Mouse (Mus musculus) lung, adult 10 weeks (tissue): ENCODE results near the gene Gamt. TPM values are rescaled to one million over a fixed set of nuclear protein-coding genes. Genes with fewer than 3 reads are reported as not detected.

ENCODE experiments used
- polyA plus RNA-seq: library from polyadenylated mRNA; stranded (reverse); fragments of 350-450 nt; fragmentation: Illumina TruSeq; extraction: RNeasy Lipid Tissue Mini Kit (QIAGEN cat#74804); gene quantifications from one replicate; pipeline ENCODE4 v1.2.3, GENCODE M21; 2014; ENCODE audit warnings: low read depth, low replicate concordance; ENCODE audit not compliant: insufficient read depth

The Gamt gene
- 15.2 TPM for polyA plus RNA-seq

DNA sequence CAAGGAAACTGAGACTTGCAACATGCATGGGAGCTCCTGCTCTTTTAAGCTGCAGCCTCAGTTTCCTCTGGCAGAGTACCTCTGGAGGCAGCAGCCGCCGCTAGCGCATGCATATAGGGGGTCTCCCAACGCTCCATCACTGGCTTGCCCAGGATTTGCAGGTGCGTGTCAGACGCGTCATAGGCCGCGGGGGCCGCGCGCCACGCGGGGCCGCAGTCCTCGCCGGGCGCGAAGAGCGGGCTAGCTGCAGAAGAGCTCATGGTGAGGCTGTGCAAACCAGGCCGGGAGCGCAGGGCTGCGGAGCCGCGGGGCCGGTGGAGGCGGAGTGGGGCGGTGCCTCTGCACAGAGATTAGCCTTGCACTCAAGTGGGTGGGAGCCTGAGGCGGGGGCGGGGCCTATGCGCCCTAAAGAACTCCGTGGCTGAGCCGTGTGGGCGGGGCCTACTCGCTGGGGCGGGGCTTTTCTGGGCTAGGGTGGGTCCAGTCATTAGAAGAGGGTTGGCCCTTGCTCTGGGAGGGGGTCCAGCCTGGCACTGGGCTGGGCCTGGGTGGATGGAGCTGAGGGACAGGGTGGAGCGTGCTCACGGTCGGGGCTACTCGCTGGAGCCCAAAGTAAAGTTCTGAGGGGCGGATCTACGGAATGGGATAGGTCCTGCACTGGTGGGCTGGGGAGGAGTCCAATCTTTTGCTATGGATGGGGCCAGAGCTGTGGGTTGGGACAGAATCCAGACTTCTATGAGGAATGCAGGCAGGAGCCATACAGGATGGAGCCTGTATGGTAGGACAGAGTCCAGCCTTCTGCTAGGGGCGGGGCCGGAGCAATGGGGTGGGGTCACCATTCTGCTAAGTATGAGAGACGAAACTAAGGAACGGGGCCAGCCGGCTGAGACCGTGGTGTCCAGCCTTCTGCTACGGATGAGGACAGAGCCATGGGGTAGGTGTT lies at the start of gene Gamt, which contains the start of gene Dazap1:
Gene Gamt, minus strand, starts transcription at position 371 of the 943 bp plus-strand sequence.
Gene Dazap1, plus strand, starts transcription at position 845 of the 943 bp plus-strand sequence.

DNA sequence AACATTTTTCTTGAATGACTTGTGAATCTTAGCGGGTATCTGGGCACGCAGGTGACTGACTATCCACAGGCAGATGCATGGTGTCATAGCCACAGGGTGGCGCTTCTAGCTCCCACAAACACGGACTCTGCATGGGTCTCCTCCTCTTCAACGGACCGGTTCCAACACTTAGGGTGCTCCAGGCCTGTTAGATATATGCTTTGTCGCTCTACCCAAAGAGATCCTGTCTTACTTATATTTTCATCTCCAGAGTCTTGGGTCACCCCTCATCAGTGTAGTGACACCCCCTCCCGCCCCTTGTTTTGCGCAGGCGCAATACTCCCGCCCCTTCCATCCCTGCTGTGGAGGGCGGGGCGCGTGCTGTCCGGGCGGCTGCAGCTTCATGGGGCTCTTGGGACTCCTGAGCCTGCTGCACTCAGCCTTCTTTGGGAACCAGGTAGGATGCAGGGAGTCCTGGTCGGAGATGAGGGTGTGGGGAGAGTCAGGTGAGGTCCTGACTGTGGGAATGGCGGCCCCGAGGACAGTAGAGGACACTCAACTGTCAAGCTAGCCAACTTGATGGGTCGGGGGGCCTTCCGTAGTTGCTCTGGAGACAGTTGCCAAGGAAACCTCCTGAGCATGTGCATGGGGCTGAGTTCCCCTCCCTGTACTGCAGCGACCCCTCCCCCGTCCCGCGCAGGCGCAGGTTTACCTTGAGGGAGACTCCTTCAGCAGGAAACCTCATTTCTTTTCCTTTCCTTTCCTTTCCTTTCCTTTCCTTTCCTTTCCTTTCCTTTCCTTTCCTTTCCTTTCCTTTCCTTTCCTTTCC lies 35.0 kb upstream of the Gamt start, which contains the start of gene Apc2:
Gene Apc2, plus strand, starts transcription at position 360 of the 808 bp plus-strand sequence.

DNA sequence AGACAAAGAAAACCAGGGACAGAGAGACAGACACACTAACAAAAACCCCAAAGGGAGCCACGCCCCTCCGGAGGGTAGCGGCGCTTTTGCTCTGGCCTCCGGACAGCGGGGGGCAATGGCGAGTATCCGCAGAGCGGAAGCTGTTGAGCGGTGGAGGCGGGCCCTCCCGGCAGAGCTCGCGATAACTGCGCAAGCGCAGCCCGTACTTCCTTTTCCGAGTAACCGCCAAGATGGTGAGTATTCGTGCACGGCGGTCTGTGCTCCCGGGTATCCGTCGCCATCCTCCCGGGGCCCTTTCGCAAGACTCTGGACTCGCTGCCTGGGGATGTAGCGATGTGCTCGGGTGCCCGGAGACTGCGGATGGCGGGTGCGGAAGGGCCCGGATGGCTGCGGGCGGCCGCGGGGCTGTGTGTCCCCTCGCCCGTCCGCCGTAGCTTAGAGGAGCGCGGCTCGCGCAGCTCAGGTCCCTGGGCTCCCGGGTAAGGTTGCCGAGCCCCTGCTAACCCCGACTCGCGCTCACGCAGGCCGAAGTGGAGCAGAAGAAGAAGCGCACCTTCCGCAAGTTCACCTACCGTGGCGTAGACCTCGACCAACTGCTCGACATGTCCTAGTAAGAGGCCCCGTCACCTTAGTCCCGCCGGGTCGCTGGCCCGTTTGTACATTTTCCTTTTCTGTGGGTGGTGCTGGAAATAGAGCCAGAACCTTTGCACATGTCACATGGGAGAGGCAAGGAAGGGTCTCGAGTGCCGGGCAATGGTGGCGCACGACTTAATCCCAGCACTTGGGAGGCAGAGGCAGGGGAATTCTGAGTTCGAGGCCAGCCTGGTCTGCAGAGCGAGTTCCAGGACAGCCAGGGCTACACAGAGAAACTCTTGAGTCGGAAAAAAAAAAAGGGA lies 31.7 kb upstream of the Gamt start, which contains the start of gene Rps15:
Gene Rps15, plus strand, starts transcription at position 203 of the 896 bp plus-strand sequence.

DNA sequence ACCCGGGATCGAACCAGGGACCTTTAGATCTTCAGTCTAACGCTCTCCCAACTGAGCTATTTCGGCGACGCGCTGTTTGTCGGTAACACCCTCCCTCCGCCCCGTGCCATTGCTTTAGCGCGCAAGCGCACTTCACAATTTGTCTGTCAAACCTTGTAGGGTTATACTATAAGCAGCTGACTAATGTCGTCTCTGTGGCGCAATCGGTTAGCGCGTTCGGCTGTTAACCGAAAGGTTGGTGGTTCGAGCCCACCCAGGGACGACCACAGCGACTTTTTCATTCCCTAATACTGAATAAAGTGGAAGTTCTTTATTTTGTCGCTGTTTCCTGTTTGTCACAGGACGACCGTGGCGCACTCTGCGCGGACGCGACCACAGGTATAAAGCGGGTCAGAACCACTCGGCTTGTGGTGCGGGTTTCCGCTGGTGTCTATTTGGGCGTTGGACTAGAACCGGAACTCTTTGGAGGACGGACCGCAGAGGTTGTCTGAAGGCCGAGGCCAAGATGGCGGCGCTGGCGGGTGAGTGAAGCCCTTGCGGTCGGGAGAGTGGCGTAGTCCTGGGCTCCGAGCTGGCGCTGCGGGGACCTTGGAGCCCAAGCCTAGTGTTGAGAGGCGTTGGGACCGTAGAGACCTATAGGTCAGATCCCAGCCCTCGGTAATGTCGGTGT lies 11.7 kb downstream of the Gamt start, which contains the start of gene Ndufs7:
Gene Ndufs7, plus strand, starts transcription at position 151 of the 670 bp plus-strand sequence.

DNA sequence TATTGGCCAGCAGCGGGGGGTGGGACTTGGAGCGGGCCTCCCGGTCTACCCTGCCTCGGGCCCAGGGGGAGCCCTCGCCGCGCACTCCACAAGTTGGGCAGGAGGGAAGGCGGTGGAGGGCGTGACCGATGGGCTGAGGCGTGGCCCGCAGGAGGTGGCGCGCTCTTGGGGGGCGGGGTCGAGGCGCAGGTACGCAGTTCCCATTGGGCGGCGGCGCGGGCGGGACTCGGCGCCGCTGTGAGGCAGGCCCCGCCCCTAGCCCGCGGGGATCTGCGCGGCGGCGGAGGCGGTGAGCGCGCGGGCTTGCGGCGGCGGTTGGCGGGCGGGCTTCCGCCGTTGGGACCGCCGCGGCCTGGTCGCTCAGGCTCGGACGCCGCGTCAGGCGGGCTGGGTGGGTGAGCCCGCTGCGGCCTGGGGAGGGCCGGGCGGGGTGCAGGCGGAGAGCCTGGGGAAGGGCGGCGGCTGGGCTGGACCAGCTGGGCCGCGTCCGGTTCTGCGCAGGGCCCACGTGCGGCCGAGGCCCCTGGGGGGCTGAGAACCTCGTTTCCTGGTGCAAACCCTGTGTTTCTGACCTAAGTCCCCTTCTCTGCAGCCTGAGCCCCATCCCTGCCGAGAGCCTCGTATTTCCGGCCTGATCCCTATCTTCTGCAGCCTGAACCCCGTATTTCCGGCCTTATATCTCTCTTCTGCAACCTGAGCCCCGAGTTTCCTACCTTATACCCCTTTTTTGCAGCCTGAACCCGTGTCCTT lies 34.2 kb downstream of the Gamt start, which contains the start of gene Mum1:
Gene Mum1, plus strand, starts transcription at position 19 of the 750 bp plus-strand sequence.

Other genes starting within 250 kb of the Gamt start
- gene Arhgap45, start 244.4 kb downstream of the Gamt start, polyA plus RNA-seq: 36.5 TPM
- 120 TPM for gene Polr2e, start 221.2 kb downstream of the Gamt start, polyA plus RNA-seq
- gene Gpx4, start 213.8 kb downstream of the Gamt start, polyA plus RNA-seq: 1,013 TPM
- gene Sbno2, start 155.4 kb downstream of the Gamt start, polyA plus RNA-seq: 13.9 TPM
- 98.1 TPM for gene Stk11, start 145.2 kb downstream of the Gamt start, polyA plus RNA-seq
- 267 TPM for gene Atp5d, start 122.4 kb downstream of the Gamt start, polyA plus RNA-seq
- 6.8 TPM for gene Cbarp, start 120.2 kb downstream of the Gamt start, polyA plus RNA-seq
- 24.9 TPM for gene Midn, start 112.7 kb downstream of the Gamt start, polyA plus RNA-seq
- 84.5 TPM for gene Cirbp, start 95.0 kb downstream of the Gamt start, polyA plus RNA-seq
- 27.6 TPM for gene 1600002K03Rik, start 88.1 kb downstream of the Gamt start, polyA plus RNA-seq
- gene Efna2, start 81.5 kb downstream of the Gamt start, polyA plus RNA-seq: 1.1 TPM
- 23.2 TPM for gene Mum1, start 34.6 kb downstream of the Gamt start, polyA plus RNA-seq
- gene Ndufs7, start 11.9 kb downstream of the Gamt start, polyA plus RNA-seq: 159 TPM
- 33.6 TPM for gene Dazap1, start 474 bp upstream of the Gamt start, polyA plus RNA-seq
- 3,529 TPM for gene Rps15, start 31.4 kb upstream of the Gamt start, polyA plus RNA-seq
- gene Apc2, start 35.0 kb upstream of the Gamt start, polyA plus RNA-seq: 0.46 TPM
- gene 2310011J03Rik, start 59.5 kb upstream of the Gamt start, polyA plus RNA-seq: 50.0 TPM
- 2.0 TPM for gene Pcsk4, start 68.5 kb upstream of the Gamt start, polyA plus RNA-seq
- gene Reep6, start 68.9 kb upstream of the Gamt start, polyA plus RNA-seq: 12.2 TPM
- gene Adamtsl5, start 87.4 kb upstream of the Gamt start, polyA plus RNA-seq: 21.3 TPM
- 1.6 TPM for gene Plk5, start 95.4 kb upstream of the Gamt start, polyA plus RNA-seq
- gene Mex3d, start 126.6 kb upstream of the Gamt start, polyA plus RNA-seq: 6.8 TPM
- gene Mbd3, start 138.5 kb upstream of the Gamt start, polyA plus RNA-seq: 93.3 TPM
- gene Uqcr11, start 145.8 kb upstream of the Gamt start, polyA plus RNA-seq: 589 TPM
- 25.1 TPM for gene Tcf3, start 172.6 kb upstream of the Gamt start, polyA plus RNA-seq
- gene Onecut3, start 233.8 kb upstream of the Gamt start, polyA plus RNA-seq: not detected